Mouse (Mus musculus) cerebellum, adult 2 months (tissue): Measurements from ENCODE around the gene Tsc2. TPM values are rescaled to one million over a fixed set of nuclear protein-coding genes. Genes with fewer than 3 reads are reported as not detected.

Experiments
- DNase-seq, 2 experiments: peaks; one replicate each; pipeline ENCODE4 v3.0.0; 2021
- H3K27ac ChIP-seq: fragments of 200-500 bp; 2 replicates; pipeline ENCODE4 v1.5.1; 2012; ENCODE audit warnings: low read length, control low read depth, inconsistent platforms; ENCODE audit not compliant: insufficient read depth
- H3K27me3 ChIP-seq: fragments of 200-500 bp; 2 replicates; pipeline ENCODE4 v1.6.1; 2012; ENCODE audit warnings: inconsistent platforms, mild to moderate bottlenecking, low read length, moderate library complexity; ENCODE audit not compliant: control insufficient read depth, insufficient read depth
- H3K4me1 ChIP-seq: fragments of 200-500 bp; 2 replicates; pipeline ENCODE4 v1.6.1; 2011; ENCODE audit warnings: low read length; ENCODE audit not compliant: control insufficient read depth, insufficient read depth
- H3K4me3 ChIP-seq: fragments of 200-500 bp; replicated peaks from 2 replicates; pipeline ENCODE3; 2011; ENCODE audit warnings: mild to moderate bottlenecking, low read depth, low read length, control low read depth; ENCODE audit not compliant: insufficient read depth
- CTCF ChIP-seq: fragments of 200-500 bp; IDR thresholded peaks from 2 replicates; pipeline ENCODE4 v1.5.1; 2011; ENCODE audit warnings: low read depth, mild to moderate bottlenecking, control low read depth, low read length, moderate library complexity, borderline replicate concordance; ENCODE audit not compliant: insufficient read depth
- POLR2A ChIP-seq: fragments of 200-500 bp; IDR thresholded peaks from 2 replicates; pipeline ENCODE4 v1.6.1; 2011; ENCODE audit warnings: low read length, control low read depth, borderline replicate concordance; ENCODE audit not compliant: insufficient read depth
- WGBS: fragments of 180-500 bp; shearing (Covaris S2); methylation state at CpG from one replicate; pipeline ENCODE4 v1.1.7; 2018; 5-methylcytosine and 5-hydroxymethylcytosine counted together
- polyA plus RNA-seq: library from polyadenylated mRNA; depleted of rRNA; stranded (reverse); fragments of >200 nt; gene quantifications from 2 replicates; pipeline ENCODE4 v1.2.3, GENCODE M21; 2012

Gene Tsc2
- polyA plus RNA-seq, 1 experiment, result 168 TPM

- TF ChIP-seq CTCF (no peak), POLR2A (no peak)
- peak; percentile 48 to 51 for DNase-seq
- Histone ChIP-seq H3K27me3 (no peaks in the 10 kb centered on the region), H3K4me3 (no peak overlapping the region), H3K27ac (peak overlapping the region; percentile 67), H3K4me1 (peaks cover 65% of the 10 kb centered on the region)
- WGBS, result 66% methylated on average over 26 of the region's 26 CpGs
These were observed 38.2 kb downstream of the Tsc2 start for GRCm38 (mm10) chr17:24593992-24594890.

DNA sequence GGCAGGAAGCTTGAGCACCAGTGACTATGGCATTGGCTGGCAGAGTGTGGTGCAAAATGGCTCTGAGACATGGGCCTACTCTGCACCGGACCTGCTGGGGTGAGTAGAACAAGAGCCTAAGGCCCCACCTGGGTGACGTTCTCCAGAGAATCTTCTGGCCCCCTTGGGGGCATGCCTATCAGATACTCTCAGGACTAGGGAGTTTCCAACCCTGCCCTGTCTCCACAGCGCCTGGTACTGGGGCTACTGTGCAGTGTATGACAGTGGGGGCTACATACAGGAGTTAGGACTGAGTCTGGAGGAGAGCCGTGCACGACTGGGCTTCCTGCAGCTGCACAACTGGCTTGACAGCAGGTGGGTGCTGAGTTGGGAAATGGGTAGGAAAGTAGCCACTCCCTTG is 39.2 kb downstream of the Tsc2 start:
- TF ChIP-seq POLR2A (no peak), CTCF (no peak)
- no peak for DNase-seq

GRCm38 (mm10) chr17:24591695-24592094 is 40.7 kb downstream of the Tsc2 start:
- Histone ChIP-seq H3K4me1 (peaks cover 44% of the 10 kb centered on the region), H3K27ac (no peak overlapping the region), H3K4me3 (no peak overlapping the region), H3K27me3 (no peaks in the 10 kb centered on the region)
- TF ChIP-seq CTCF, result no peak
- TF ChIP-seq POLR2A, result no peak
- no peak for DNase-seq
- 85% methylated on average over 5 of the region's 5 CpGs for WGBS

More for the DNA sequence above, 39.2 kb downstream of the Tsc2 start:
- Histone ChIP-seq H3K27ac (no peak overlapping the region), H3K4me1 (peaks cover 60% of the 10 kb centered on the region), H3K4me3 (no peak overlapping the region), H3K27me3 (no peaks in the 10 kb centered on the region)
- 68% methylated on average over 5 of the region's 5 CpGs for WGBS

GRCm38 (mm10) chr17:24590943-24591342 is 41.5 kb downstream of the Tsc2 start:
- 22% methylated on average over 3 of the region's 3 CpGs for WGBS
- H3K4me1 ChIP-seq, result peaks cover 37% of the 10 kb centered on the region
- no peak for TF ChIP-seq CTCF
- no peak for TF ChIP-seq POLR2A
- peak overlapping the region; percentile 12; the same call in 1 of the 2 replicates for H3K27ac ChIP-seq
- no peaks in the 10 kb centered on the region for H3K27me3 ChIP-seq
- H3K4me3 ChIP-seq, result no peak overlapping the region
- DNase-seq, result peak; percentile 78 to 80

- Histone ChIP-seq H3K4me3 (no peak overlapping the region), H3K27ac (no peak overlapping the region), H3K4me1 (peaks cover 13% of the 10 kb centered on the region), H3K27me3 (no peaks in the 10 kb centered on the region)
- no peak for DNase-seq
- 96% methylated on average over 4 of the region's 4 CpGs for WGBS
- TF ChIP-seq CTCF (no peak), POLR2A (no peak)
These were observed 45.9 kb downstream of the Tsc2 start for GRCm38 (mm10) chr17:24586532-24586931.

GRCm38 (mm10) chr17:24584520-24584919 is 47.9 kb downstream of the Tsc2 start:
- Histone ChIP-seq H3K4me3 (no peak overlapping the region), H3K27ac (no peak overlapping the region), H3K27me3 (no peaks in the 10 kb centered on the region), H3K4me1 (peaks cover 12% of the 10 kb centered on the region)
- WGBS, result 79% methylated on average over 3 of the region's 3 CpGs
- TF ChIP-seq POLR2A (no peak), CTCF (no peak)
- no peak for DNase-seq

- no peaks in the 10 kb centered on the region for H3K27me3 ChIP-seq
- peaks cover 12% of the 10 kb centered on the region for H3K4me1 ChIP-seq
- H3K27ac ChIP-seq, result no peak overlapping the region
- DNase-seq, result no peak
- no peak overlapping the region for H3K4me3 ChIP-seq
- WGBS, result 57% methylated on average over 5 of the region's 5 CpGs
- TF ChIP-seq POLR2A, result no peak
- TF ChIP-seq CTCF, result no peak
These were observed 48.6 kb downstream of the Tsc2 start for GRCm38 (mm10) chr17:24583599-24584460.

- H3K4me1 ChIP-seq, result peaks cover 12% of the 10 kb centered on the region
- no peak overlapping the region for H3K27ac ChIP-seq
- H3K4me3 ChIP-seq, result no peak overlapping the region
- TF ChIP-seq CTCF (no peak), POLR2A (no peak)
- no peak for DNase-seq
- H3K27me3 ChIP-seq, result no peaks in the 10 kb centered on the region
- 31% methylated on average over 2 of the region's 2 CpGs for WGBS
These were observed 52.1 kb downstream of the Tsc2 start for GRCm38 (mm10) chr17:24580287-24580686.
